Comparison of ENCODE assay signal across 9 mouse cellular contexts in genomic region chr19:4149764-4150461, GRCm38 (mm10). TPM values are rescaled to one million over a fixed set of nuclear protein-coding genes. Genes with fewer than 3 reads are reported as not detected.
A peak's percentile ranks its signal among the peaks of the same experiment; 100 is the strongest.
DNase-seq lines count a peak whose midpoint lies in the region; ATAC-seq and TF ChIP-seq lines count a peak whose summit lies in the region.
"Had no signal": no experiment of that assay in that cellular context is flagged by ENCODE, and none has a peak within 500 bp of the region (broad histone marks: within the 10 kb centered on the region; RNA-seq: fewer than 3 reads in every experiment).

No protein-coding gene starts in this region.

- H3K9me3 ChIP-seq in kidney, postnatal 0 days (replicated peaks; ENCODE audit: low read length) = no peaks in the 10 kb centered on the region
- no peaks in the 10 kb centered on the region for H3K9me3 ChIP-seq in embryonic facial prominence, embryonic 15.5 days (replicated peaks)
- H3K9me3 ChIP-seq in liver, embryonic 15.5 days (replicated peaks) = no peaks in the 10 kb centered on the region

- H3K27me3 ChIP-seq in kidney, postnatal 0 days (ENCODE audit: insufficient read depth, low read length) = no peaks in the 10 kb centered on the region
- H3K27me3 ChIP-seq in embryonic facial prominence, embryonic 15.5 days = no peaks in the 10 kb centered on the region
- no peaks in the 10 kb centered on the region for H3K27me3 ChIP-seq in liver, embryonic 15.5 days

- H3K36me3 ChIP-seq in kidney, postnatal 0 days (ENCODE audit: insufficient read depth, low read length) = peaks cover 22% of the 10 kb centered on the region
- H3K36me3 ChIP-seq in embryonic facial prominence, embryonic 15.5 days = peaks cover 36% of the 10 kb centered on the region
- peaks cover 37% of the 10 kb centered on the region for H3K36me3 ChIP-seq in liver, embryonic 15.5 days (replicated peaks)

- WGBS in kidney, postnatal 0 days = 92% methylated on average over 17 of the region's 17 CpGs
- WGBS in embryonic facial prominence, embryonic 15.5 days = 91% methylated on average over 17 of the region's 17 CpGs
- WGBS in liver, embryonic 15.5 days (ENCODE audit: insufficient replicate concordance) = 86% methylated on average over 17 of the region's 17 CpGs

- peak overlapping the region; percentile 89 for H3K4me2 ChIP-seq in kidney, postnatal 0 days (ENCODE audit: low read length)
- H3K4me2 ChIP-seq in embryonic facial prominence, embryonic 15.5 days (replicated peaks) = peak overlapping the region; percentile 85
- peak overlapping the region; percentile 85 for H3K4me2 ChIP-seq in liver, embryonic 15.5 days

- no peak overlapping the region for H3K4me3 ChIP-seq in kidney, postnatal 0 days (replicated peaks; ENCODE audit: low read depth, low read length)
- peak overlapping the region; percentile 60 for H3K4me3 ChIP-seq in bone marrow macrophage, adult 2 months (ENCODE audit: insufficient read depth, low read length)
- peak overlapping the region; percentile 95 for H3K4me3 ChIP-seq in embryonic facial prominence, embryonic 15.5 days (replicated peaks)
- H3K4me3 ChIP-seq in liver, embryonic 15.5 days (replicated peaks) = no peak overlapping the region; the same call in 1 of the 2 replicates

- no peak for TF ChIP-seq POLR2A in bone marrow macrophage, adult 2 months (IDR thresholded peaks at IDR 0.05; ENCODE audit: borderline replicate concordance, low read depth, low read length)

- 0 out of 2 replicates have a peak overlapping the region, but pooled peaks have one; percentile 2 for H3K9ac ChIP-seq in kidney, postnatal 0 days (ENCODE audit: low read depth, low read length)
- H3K9ac ChIP-seq in embryonic facial prominence, embryonic 15.5 days = no peak overlapping the region
- H3K9ac ChIP-seq in liver, embryonic 15.5 days = no peak overlapping the region

- peaks cover 11% of the 10 kb centered on the region; the same call in 1 of the 2 replicates for H3K4me1 ChIP-seq in kidney, postnatal 0 days (replicated peaks; ENCODE audit: insufficient read depth, low read length)
- H3K4me1 ChIP-seq in bone marrow macrophage, adult 2 months (ENCODE audit: control insufficient read depth, insufficient read depth, low read length) = peaks cover 37% of the 10 kb centered on the region
- H3K4me1 ChIP-seq in embryonic facial prominence, embryonic 15.5 days = peaks cover 22% of the 10 kb centered on the region
- peaks cover 57% of the 10 kb centered on the region for H3K4me1 ChIP-seq in liver, embryonic 15.5 days (replicated peaks)

- 0 out of 2 replicates have a peak, but pooled peaks have one; percentile 3 for ATAC-seq in kidney, postnatal 0 days (replicated peaks; ENCODE audit: low FRiP score, low read depth)
- ATAC-seq in embryonic facial prominence, embryonic 15.5 days (ENCODE audit: insufficient number of reproducible peaks, low FRiP score, low TSS enrichment, low read depth) = no peak
- ATAC-seq in liver, embryonic 15.5 days (ENCODE audit: insufficient read depth) = no peak

- DNase-seq in kidney, postnatal 0 days (ENCODE audit: low spot score) = no peak
- DNase-seq in kidney, adult 11 months = no peak
- no peak for DNase-seq in urinary bladder, postnatal 25 days (ENCODE audit: low spot score)
- no peak for DNase-seq in adrenal gland, postnatal 4 days (ENCODE audit: low spot score in 2 of 2)
- DNase-seq: cerebellum, postnatal 10 days; right cerebral cortex, postnatal 25 days had no signal

- no peak overlapping the region for H3K27ac ChIP-seq in kidney, postnatal 0 days
- H3K27ac ChIP-seq in bone marrow macrophage, adult 2 months (ENCODE audit: insufficient read depth, low read depth, low read length) = no peak overlapping the region
- H3K27ac ChIP-seq in embryonic facial prominence, embryonic 15.5 days (replicated peaks) = no peak overlapping the region
- no peak overlapping the region; the same call in 1 of the 2 replicates for H3K27ac ChIP-seq in liver, embryonic 15.5 days (replicated peaks)

- TF ChIP-seq CTCF in kidney, postnatal 0 days (IDR thresholded peaks at IDR 0.05; ENCODE audit: low read depth) = no peak
- TF ChIP-seq CTCF in bone marrow macrophage, adult 2 months (IDR thresholded peaks at IDR 0.05; ENCODE audit: low read depth, low read length) = no peak

RNA-seq across cellular contexts. Expression of gene Coro1b, which starts 1.5 kb away (rescaled TPM):
- polyA plus RNA-seq in kidney, postnatal 0 days (2015; fragmentation: Nextera tagmentation; extraction: Ambion mirVana) = 161 and 164 TPM in 2 replicates
- 276 and 314 TPM in 2 replicates for polyA plus RNA-seq in bone marrow macrophage, adult 2 months (2012; ENCODE audit: insufficient read depth, insufficient read length, missing spikeins)
- polyA plus RNA-seq in embryonic facial prominence, embryonic 15.5 days (2015; fragmentation: Nextera tagmentation; extraction: Ambion mirVana) = 159 and 178 TPM in 2 replicates
- polyA plus RNA-seq in liver, embryonic 15.5 days (2015; fragmentation: Nextera tagmentation; extraction: Ambion mirVana) = 71.8 and 77.5 TPM in 2 replicates
- 100 to 1,000 TPM; 192 to 203 TPM for total RNA-seq in adrenal gland, postnatal 4 days (2021)

RNA-seq across cellular contexts. Expression of gene Ptprcap, which starts 3.5 kb away (rescaled TPM):
- 0.82 and 0.91 TPM in 2 replicates for polyA plus RNA-seq in kidney, postnatal 0 days (2015; fragmentation: Nextera tagmentation; extraction: Ambion mirVana)
- 0.87 and 2.3 TPM in 2 replicates for polyA plus RNA-seq in bone marrow macrophage, adult 2 months (2012; ENCODE audit: insufficient read depth, insufficient read length, missing spikeins)
- 4.8 and 6.2 TPM in 2 replicates for polyA plus RNA-seq in embryonic facial prominence, embryonic 15.5 days (2015; fragmentation: Nextera tagmentation; extraction: Ambion mirVana)
- polyA plus RNA-seq in liver, embryonic 15.5 days (2015; fragmentation: Nextera tagmentation; extraction: Ambion mirVana) = 15.6 and 17.5 TPM in 2 replicates
- 1 to 10 TPM; 5.1 to 5.2 TPM for total RNA-seq in adrenal gland, postnatal 4 days (2021)

RNA-seq across cellular contexts. Expression of gene Cabp4, which starts 6.1 kb away (rescaled TPM):
- polyA plus RNA-seq in kidney, postnatal 0 days (2015; fragmentation: Nextera tagmentation; extraction: Ambion mirVana) = 0.08 and 0.13 TPM in 2 replicates
- polyA plus RNA-seq in bone marrow macrophage, adult 2 months (2012; ENCODE audit: insufficient read depth, insufficient read length, missing spikeins) = not detected in 2 replicates
- 0.31 and 0.37 TPM in 2 replicates for polyA plus RNA-seq in embryonic facial prominence, embryonic 15.5 days (2015; fragmentation: Nextera tagmentation; extraction: Ambion mirVana)
- polyA plus RNA-seq in liver, embryonic 15.5 days (2015; fragmentation: Nextera tagmentation; extraction: Ambion mirVana) = 0.13 TPM in 2 replicates
- under 1 TPM in 1 of 2 experiments, not detected in 1; 0.20 TPM for total RNA-seq in adrenal gland, postnatal 4 days (2021)

RNA-seq across cellular contexts. Expression of gene Gpr152, which starts 10.3 kb away (rescaled TPM):
- polyA plus RNA-seq in kidney, postnatal 0 days (2015; fragmentation: Nextera tagmentation; extraction: Ambion mirVana) = 0.03 TPM in 1 of 2 replicates, not detected in the other
- polyA plus RNA-seq in bone marrow macrophage, adult 2 months (2012; ENCODE audit: insufficient read depth, insufficient read length, missing spikeins) = not detected in 2 replicates
- not detected in 2 replicates for polyA plus RNA-seq in embryonic facial prominence, embryonic 15.5 days (2015; fragmentation: Nextera tagmentation; extraction: Ambion mirVana)
- polyA plus RNA-seq in liver, embryonic 15.5 days (2015; fragmentation: Nextera tagmentation; extraction: Ambion mirVana) = not detected in 2 replicates
- under 1 TPM; 0.08 to 0.14 TPM for total RNA-seq in adrenal gland, postnatal 4 days (2021)

RNA-seq across cellular contexts. Expression of gene Rps6kb2, which starts 13.2 kb away (rescaled TPM):
- polyA plus RNA-seq in kidney, postnatal 0 days (2015; fragmentation: Nextera tagmentation; extraction: Ambion mirVana) = 42.4 and 49.0 TPM in 2 replicates
- polyA plus RNA-seq in bone marrow macrophage, adult 2 months (2012; ENCODE audit: insufficient read depth, insufficient read length, missing spikeins) = 32.3 and 39.5 TPM in 2 replicates
- polyA plus RNA-seq in embryonic facial prominence, embryonic 15.5 days (2015; fragmentation: Nextera tagmentation; extraction: Ambion mirVana) = 66.2 and 70.4 TPM in 2 replicates
- 32.8 and 34.2 TPM in 2 replicates for polyA plus RNA-seq in liver, embryonic 15.5 days (2015; fragmentation: Nextera tagmentation; extraction: Ambion mirVana)
- 10 to 100 TPM; 46.6 to 50.0 TPM for total RNA-seq in adrenal gland, postnatal 4 days (2021)

Comparison
In these comparisons a context has a peak if more than half of its experiments do, and no peak if none do; other contexts are left out.
1. H3K4me3 ChIP-seq: peak in bone marrow macrophage, adult 2 months (single experiment) and embryonic facial prominence, embryonic 15.5 days (single experiment); none in kidney, postnatal 0 days (single experiment) and liver, embryonic 15.5 days (single experiment).
2. Peak in every context shown above with its lines, with median percentiles within 50 percentile points of each other: H3K4me2 ChIP-seq.